Mouse (Mus musculus) stomach, embryonic 14.5 days (tissue): ENCODE data around the gene Sorbs2. TPM values are rescaled to one million over a fixed set of nuclear protein-coding genes. Genes with fewer than 3 reads are reported as not detected.

Experiments
- ATAC-seq: fragments of 200-750 bp; cut with Nextera tagmentation; 2 replicates; pipeline ENCODE4 v1.8.0; 2017; ENCODE audit warnings: low read depth, moderate TSS enrichment; ENCODE audit not compliant: insufficient number of reproducible peaks, insufficient read depth, low FRiP score
- H3K27ac ChIP-seq: fragments of 300-500 bp; sonication (generic); 2 replicates; pipeline ENCODE4 v1.5.1; 2014; ENCODE audit warnings: mild to moderate bottlenecking, low read length, moderate library complexity, mixed read lengths
- H3K27me3 ChIP-seq: fragments of 300-500 bp; sonication (generic); 2 replicates; pipeline ENCODE4 v1.6.1; 2014; ENCODE audit warnings: low read length, control low read depth, mixed read lengths; ENCODE audit not compliant: control insufficient read depth, insufficient read depth
- H3K36me3 ChIP-seq: fragments of 300-500 bp; sonication (generic); 2 replicates; pipeline ENCODE4 v1.6.1; 2014; ENCODE audit warnings: mild to moderate bottlenecking, control low read depth, low read length, moderate library complexity, mixed read lengths; ENCODE audit not compliant: control insufficient read depth, insufficient read depth
- H3K4me1 ChIP-seq: fragments of 300-500 bp; sonication (generic); 2 replicates; pipeline ENCODE4 v1.6.1; 2014; ENCODE audit warnings: low read length, control low read depth, mixed read lengths; ENCODE audit not compliant: control insufficient read depth, insufficient read depth
- H3K4me2 ChIP-seq: fragments of 300-500 bp; sonication (generic); replicated peaks from 2 replicates; pipeline ENCODE4 v1.6.1; 2014; ENCODE audit warnings: low read depth, low read length, control low read depth
- H3K4me3 ChIP-seq: fragments of 300-500 bp; sonication (generic); 2 replicates; pipeline ENCODE4 v1.5.1; 2014; ENCODE audit warnings: low read depth, low read length, control low read depth
- H3K9ac ChIP-seq: fragments of 300-500 bp; sonication (generic); replicated peaks from 2 replicates; pipeline ENCODE4 v1.6.1; 2014; ENCODE audit warnings: low read depth, mild to moderate bottlenecking, control low read depth, low read length, moderate library complexity, mixed read lengths
- H3K9me3 ChIP-seq: fragments of 300-500 bp; sonication (generic); 2 replicates; pipeline ENCODE4 v1.6.1; 2016; ENCODE audit warnings: low read depth, low read length, control low read depth; ENCODE audit not compliant: control insufficient read depth
- WGBS: fragments of 180-500 bp; shearing (Covaris S2); extraction: QIAGEN DNeasy Blood & Tissue Kit; methylation state at CpG from one replicate; pipeline ENCODE4 v1.1.7; 2014; 5-methylcytosine and 5-hydroxymethylcytosine counted together
- polyA plus RNA-seq: library from polyadenylated mRNA; unstranded; fragments of >200 nt; fragmentation: Nextera tagmentation; extraction: Ambion mirVana; gene quantifications from 2 replicates; pipeline ENCODE4 v1.2.1, GENCODE M21; 2014

Sorbs2 gene
- polyA plus RNA-seq, 1 experiment from 2014 or later: 32.1 TPM

DNA sequence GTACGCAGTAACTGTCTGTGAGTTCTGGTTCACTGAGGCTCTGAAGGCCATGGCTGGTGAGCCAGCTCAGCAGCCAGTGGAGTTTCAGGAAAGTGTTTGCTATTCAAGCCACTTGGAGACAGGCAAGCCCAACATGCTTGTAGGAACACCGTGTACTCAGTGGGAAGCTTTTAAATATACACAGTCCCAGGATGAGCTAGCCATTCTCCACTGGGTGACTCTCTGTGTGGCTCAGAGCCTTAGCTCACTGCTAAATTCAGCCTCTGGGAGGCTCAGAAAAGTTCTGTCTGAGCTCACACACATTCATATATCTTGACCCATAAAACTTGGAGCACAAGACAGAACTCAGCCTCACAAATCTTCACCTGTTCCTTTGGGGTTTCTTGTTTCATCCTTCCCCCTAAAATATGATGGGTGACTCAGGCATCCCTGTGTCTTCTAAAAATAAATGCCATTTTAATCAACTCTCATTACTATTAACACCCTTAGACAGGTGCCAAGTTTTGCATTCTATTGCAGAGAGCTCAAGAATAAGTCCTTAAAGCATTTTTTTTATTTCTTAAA is 322.5 kb downstream of the Sorbs2 start:
- no peaks in the 10 kb centered on the region for H3K4me1 ChIP-seq
- H3K27ac ChIP-seq: no peak overlapping the region
- 76% methylated on average over 2 of the region's 2 CpGs for WGBS
- no peak overlapping the region for H3K4me3 ChIP-seq
- no peaks in the 10 kb centered on the region for H3K27me3 ChIP-seq
- H3K9me3 ChIP-seq: no peaks in the 10 kb centered on the region
- H3K36me3 ChIP-seq: no peaks in the 10 kb centered on the region
- ATAC-seq: no peak
- no peak overlapping the region for H3K9ac ChIP-seq
- H3K4me2 ChIP-seq: no peak overlapping the region

- no peaks in the 10 kb centered on the region for H3K9me3 ChIP-seq
- H3K4me1 ChIP-seq: no peaks in the 10 kb centered on the region
- no peak for ATAC-seq
- H3K4me3 ChIP-seq: no peak overlapping the region
- H3K27me3 ChIP-seq: no peaks in the 10 kb centered on the region
- WGBS: 45% methylated on average over 2 of the region's 2 CpGs
- no peak overlapping the region for H3K9ac ChIP-seq
- H3K36me3 ChIP-seq: no peaks in the 10 kb centered on the region
- no peak overlapping the region for H3K27ac ChIP-seq
- no peak overlapping the region for H3K4me2 ChIP-seq
Observed at GRCm38 (mm10) chr8:45833896-45834295, 326.3 kb downstream of the Sorbs2 start.

DNA sequence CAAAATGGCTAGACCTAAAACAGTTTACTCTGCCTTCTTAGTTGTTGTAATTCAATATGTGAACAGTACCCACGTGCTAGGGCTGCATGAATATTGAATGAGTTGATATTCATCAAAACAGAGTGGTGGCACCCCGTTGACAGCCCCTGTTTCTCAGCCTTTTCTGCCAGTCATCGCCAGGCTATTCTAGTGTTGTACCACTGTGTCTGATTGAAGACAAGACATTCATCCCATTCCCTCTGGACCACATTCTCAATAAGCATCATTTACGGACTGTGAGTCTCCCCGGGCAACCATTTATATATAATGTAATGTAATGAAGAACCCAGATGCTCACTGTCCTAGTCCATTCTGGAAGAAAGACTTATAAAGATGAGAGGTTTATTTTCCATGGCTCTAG is 335.7 kb downstream of the Sorbs2 start:
- no peak for ATAC-seq
- H3K9ac ChIP-seq: no peak overlapping the region
- no peak overlapping the region for H3K27ac ChIP-seq
- no peaks in the 10 kb centered on the region for H3K27me3 ChIP-seq
- 81% methylated on average over 5 of the region's 5 CpGs for WGBS
- no peak overlapping the region for H3K4me2 ChIP-seq
- no peak overlapping the region for H3K4me3 ChIP-seq
- no peaks in the 10 kb centered on the region for H3K9me3 ChIP-seq
- peaks cover 17% of the 10 kb centered on the region for H3K4me1 ChIP-seq
- no peaks in the 10 kb centered on the region for H3K36me3 ChIP-seq

DNA sequence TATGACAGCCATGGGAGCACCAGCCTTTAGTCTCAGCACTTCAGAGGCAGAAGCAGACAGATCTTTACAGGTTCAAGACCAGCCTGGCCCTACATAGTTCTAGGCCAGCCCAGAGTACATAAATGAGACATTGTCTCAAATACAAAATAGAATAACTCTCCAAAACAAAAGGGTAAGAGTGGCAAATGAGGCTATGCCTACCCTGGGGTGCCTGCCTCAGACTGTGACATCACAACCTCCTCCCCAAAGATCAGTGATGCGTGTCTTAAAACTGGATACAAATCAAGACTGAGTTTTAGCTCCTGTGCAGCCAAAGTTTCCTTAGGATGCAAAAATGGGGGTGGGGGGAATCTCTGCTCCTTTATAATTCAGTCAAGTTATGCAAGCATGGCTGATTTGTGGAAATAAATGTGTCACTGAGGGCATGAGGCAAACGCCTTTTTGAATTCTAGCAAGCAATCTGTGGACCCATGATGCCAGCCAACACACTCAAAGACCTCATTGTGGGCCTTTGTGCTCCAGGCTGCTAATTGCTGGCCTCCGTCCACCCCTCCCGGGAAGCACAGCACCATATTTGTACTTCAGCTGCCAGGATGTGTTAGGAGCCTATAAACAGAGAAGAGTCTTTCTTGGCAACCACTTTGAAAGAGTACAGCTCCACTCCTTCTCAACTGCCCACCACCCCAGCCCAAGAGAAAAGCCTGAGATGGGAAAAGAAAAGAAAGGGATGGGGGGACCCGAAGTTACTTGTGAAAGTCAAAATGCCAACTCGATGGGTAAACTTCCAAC is 336.7 kb downstream of the Sorbs2 start:
- Histone ChIP-seq H3K9me3 (no peaks in the 10 kb centered on the region), H3K27me3 (no peaks in the 10 kb centered on the region), H3K9ac (no peak overlapping the region), H3K4me2 (no peak overlapping the region), H3K4me3 (no peak overlapping the region), H3K27ac (peak overlapping the region; percentile 17; the same call in 1 of the 2 replicates), H3K36me3 (no peaks in the 10 kb centered on the region), H3K4me1 (peaks cover 17% of the 10 kb centered on the region)
- 63% methylated on average over 6 of the region's 6 CpGs for WGBS
- ATAC-seq: no peak

DNA sequence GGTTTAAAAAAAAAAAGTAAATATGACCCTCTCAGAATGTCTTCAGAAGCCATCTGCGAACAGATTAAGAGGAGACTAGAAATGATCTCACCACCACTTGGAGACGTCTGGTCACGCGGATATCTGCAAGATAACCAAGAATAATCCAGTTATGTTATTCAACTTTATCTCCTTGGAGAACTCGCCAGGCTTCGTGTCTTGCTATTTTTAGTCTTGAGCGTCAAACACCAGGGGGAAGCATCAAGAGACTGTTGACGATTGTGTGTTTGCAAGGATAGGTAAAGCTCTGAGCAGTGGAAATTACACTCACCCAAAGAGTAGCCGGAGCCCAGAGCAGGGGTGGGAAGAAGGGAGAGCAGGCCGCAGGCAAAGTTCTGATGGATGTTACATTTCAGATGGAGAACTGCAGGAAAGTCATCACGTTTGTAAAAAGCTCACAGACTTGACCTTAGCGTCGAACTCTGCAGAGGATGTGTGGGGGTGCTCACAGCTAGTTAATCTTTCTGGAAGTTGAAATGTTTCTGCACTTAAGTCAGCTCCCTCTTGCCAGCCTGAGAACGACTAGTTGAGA is 337.4 kb downstream of the Sorbs2 start:
- Histone ChIP-seq H3K4me1 (peaks cover 17% of the 10 kb centered on the region), H3K4me2 (no peak overlapping the region), H3K9me3 (no peaks in the 10 kb centered on the region), H3K4me3 (no peak overlapping the region), H3K27me3 (no peaks in the 10 kb centered on the region), H3K27ac (peak overlapping the region; percentile 17), H3K36me3 (no peaks in the 10 kb centered on the region), H3K9ac (no peak overlapping the region)
- no peak for ATAC-seq
- 37% methylated on average over 14 of the region's 14 CpGs for WGBS

DNA sequence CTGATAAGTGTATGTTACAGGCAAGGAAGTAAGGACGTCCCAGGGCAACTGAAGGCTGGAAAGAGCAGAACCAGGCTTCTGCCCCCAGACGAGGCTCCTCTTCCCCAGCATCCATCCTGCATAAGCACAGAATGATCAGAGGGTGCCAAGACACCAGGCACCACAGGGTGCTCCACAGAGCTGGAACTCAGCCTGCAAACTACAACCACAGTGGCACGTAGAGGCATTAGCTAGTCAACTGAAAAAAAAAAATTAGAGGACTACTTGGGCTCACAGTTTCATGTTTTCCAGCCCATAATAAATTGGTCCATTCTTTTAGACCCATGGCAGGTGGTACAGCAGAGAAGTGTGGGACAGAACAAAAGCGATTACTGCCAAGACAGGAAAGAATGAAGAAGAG is 338.3 kb downstream of the Sorbs2 start:
- Histone ChIP-seq H3K4me1 (peaks cover 17% of the 10 kb centered on the region), H3K36me3 (no peaks in the 10 kb centered on the region), H3K27me3 (no peaks in the 10 kb centered on the region), H3K4me3 (no peak overlapping the region), H3K4me2 (no peak overlapping the region), H3K9ac (no peak overlapping the region), H3K27ac (no peak overlapping the region), H3K9me3 (no peaks in the 10 kb centered on the region)
- no peak for ATAC-seq
- WGBS: 75% methylated on average over 4 of the region's 4 CpGs

GRCm38 (mm10) chr8:45855118-45855517 is 347.5 kb downstream of the Sorbs2 start:
- 74% methylated on average over 4 of the region's 4 CpGs for WGBS

DNA sequence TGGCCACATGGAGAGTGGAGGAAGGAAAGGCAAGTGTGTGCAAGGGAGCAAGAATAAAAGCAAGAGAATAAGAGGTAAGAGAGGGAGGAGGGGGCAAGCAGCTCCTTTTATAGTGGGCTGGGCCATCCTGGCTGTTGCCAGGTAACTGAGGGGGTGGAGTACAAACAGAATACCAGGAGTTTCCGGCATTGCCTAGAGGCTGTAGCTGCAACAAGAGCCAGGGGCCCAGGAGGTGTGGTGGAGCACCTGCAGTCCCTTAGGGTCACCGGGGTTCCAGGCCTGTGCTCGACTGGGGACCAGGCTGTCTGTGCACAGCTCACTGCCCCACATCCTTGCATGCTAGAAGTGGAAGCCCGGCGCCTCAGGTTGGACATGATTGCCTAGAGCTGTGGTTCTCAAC is 350.1 kb downstream of the Sorbs2 start:
- 26% methylated on average over 5 of the region's 5 CpGs for WGBS
- Histone ChIP-seq H3K9me3 (no peaks in the 10 kb centered on the region), H3K27ac (peak overlapping the region; percentile 35; the same call in 1 of the 2 replicates), H3K4me2 (no peak overlapping the region), H3K36me3 (no peaks in the 10 kb centered on the region), H3K9ac (no peak overlapping the region), H3K4me1 (peaks cover 20% of the 10 kb centered on the region), H3K27me3 (no peaks in the 10 kb centered on the region), H3K4me3 (no peak overlapping the region)
- ATAC-seq: peak; percentile 77

More at GRCm38 (mm10) chr8:45855118-45855517, 347.5 kb downstream of the Sorbs2 start:
- Histone ChIP-seq H3K9me3 (no peaks in the 10 kb centered on the region), H3K27ac (no peak overlapping the region), H3K4me2 (no peak overlapping the region), H3K27me3 (no peaks in the 10 kb centered on the region), H3K4me3 (no peak overlapping the region), H3K36me3 (no peaks in the 10 kb centered on the region), H3K4me1 (peaks cover 20% of the 10 kb centered on the region), H3K9ac (no peak overlapping the region)
- ATAC-seq: no peak
